Mouse (Mus musculus): Measurements from ENCODE around the gene Zbtb16. TPM values are rescaled to one million over a fixed set of nuclear protein-coding genes. Genes with fewer than 3 reads are reported as not detected.

Gene Zbtb16
- polyA plus RNA-seq, 1 experiment from 2014 or later: 6.8 TPM

- H3K4me3 ChIP-seq: no peak overlapping the region
- peaks cover 16% of the 10 kb centered on the region for H3K4me1 ChIP-seq (replicated peaks)
- H3K9ac ChIP-seq: no peak overlapping the region
- 81% methylated on average over 5 of the region's 5 CpGs for WGBS
- H3K27me3 ChIP-seq: no peaks in the 10 kb centered on the region
- H3K9me3 ChIP-seq: no peaks in the 10 kb centered on the region
- no peak overlapping the region for H3K4me2 ChIP-seq
- no peaks in the 10 kb centered on the region for H3K36me3 ChIP-seq
- H3K27ac ChIP-seq (replicated peaks): no peak overlapping the region
- ATAC-seq (ENCODE audit: low FRiP score, low read depth): no peak
Measured at GRCm38 (mm10) chr9:48745347-48746119, 90.5 kb downstream of the Zbtb16 start.

DNA sequence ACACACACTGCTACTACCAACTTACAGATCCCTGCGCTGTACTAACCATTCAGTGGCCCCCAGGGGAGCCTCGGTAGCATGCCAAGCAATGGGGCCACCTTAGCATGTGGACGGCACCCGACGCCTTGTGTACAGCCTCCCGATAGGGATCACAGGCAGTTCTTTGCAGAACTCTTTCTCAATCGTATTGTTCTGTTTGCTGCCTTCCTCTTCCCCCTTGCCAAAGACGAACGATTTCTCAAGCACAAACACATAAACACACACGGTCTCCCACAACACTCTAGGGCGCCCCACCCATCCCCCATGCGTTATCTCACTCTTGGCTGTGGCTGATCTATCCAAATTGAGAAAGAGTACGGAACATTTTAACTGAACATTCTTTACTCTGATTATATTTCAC lies 91.1 kb downstream of the Zbtb16 start:
- Histone ChIP-seq H3K27ac (replicated peaks) (no peak overlapping the region), H3K27me3 (no peaks in the 10 kb centered on the region), H3K9me3 (no peaks in the 10 kb centered on the region), H3K36me3 (no peaks in the 10 kb centered on the region), H3K4me1 (replicated peaks) (peaks cover 22% of the 10 kb centered on the region), H3K4me3 (no peak overlapping the region), H3K9ac (no peak overlapping the region), H3K4me2 (no peak overlapping the region)
- WGBS: 88% methylated on average over 13 of the region's 13 CpGs
- no peak for ATAC-seq (ENCODE audit: low FRiP score, low read depth)

GRCm38 (mm10) chr9:48744451-48744850 lies 91.6 kb downstream of the Zbtb16 start:
- Histone ChIP-seq H3K4me3 (no peak overlapping the region), H3K4me2 (no peak overlapping the region), H3K27ac (replicated peaks) (no peak overlapping the region), H3K9me3 (no peaks in the 10 kb centered on the region), H3K4me1 (replicated peaks) (peaks cover 27% of the 10 kb centered on the region), H3K36me3 (no peaks in the 10 kb centered on the region), H3K9ac (no peak overlapping the region), H3K27me3 (no peaks in the 10 kb centered on the region)
- no peak for ATAC-seq (ENCODE audit: low FRiP score, low read depth)
- 86% methylated on average over 6 of the region's 6 CpGs for WGBS

DNA sequence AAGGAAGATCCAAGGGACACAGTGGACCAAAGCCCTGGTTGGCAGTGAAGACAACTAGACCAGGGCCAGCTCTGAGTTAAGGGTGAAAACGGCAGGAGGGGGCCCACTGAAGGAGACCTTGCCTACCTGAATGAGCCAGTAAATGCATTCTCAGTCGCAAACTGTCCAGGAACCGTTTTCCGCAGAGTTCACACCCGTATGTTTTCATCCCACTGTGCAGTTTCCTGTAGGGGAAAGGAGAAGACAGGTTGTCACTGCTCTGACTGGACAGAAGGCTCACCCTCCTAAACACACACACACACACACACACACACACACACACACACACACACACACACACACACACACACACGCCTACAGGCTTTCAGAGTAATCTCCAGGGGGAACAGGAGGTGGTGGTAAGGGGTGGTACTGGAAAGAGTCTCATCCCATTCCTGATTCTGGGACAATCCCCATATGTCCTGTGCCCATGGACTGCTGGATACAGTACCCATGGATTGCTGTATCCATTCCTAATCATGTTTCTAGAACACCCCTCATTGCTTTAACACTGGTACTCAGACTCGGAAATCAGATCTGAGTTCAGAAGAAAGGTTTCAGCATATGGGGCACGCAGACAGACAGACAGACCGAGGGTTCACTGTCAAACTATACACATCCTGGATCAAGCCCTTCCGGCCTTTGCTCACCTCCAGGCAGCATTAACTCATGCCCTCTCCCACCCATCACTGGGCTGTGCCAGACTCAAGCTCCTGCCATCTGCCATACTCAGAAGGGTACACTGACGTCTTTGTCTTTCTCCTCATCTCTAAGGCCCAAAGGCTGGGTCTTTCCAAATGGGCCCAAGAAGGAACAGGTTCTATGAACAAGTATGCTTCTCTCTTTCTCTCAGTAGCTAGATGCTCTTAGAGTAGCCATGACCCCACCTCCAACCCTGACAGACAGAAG lies 92.4 kb downstream of the Zbtb16 start:
- no peaks in the 10 kb centered on the region for H3K27me3 ChIP-seq
- no peak overlapping the region for H3K4me3 ChIP-seq
- 89% methylated on average over 11 of the region's 11 CpGs for WGBS
- no peak overlapping the region for H3K9ac ChIP-seq
- H3K9me3 ChIP-seq: no peaks in the 10 kb centered on the region
- peaks cover 34% of the 10 kb centered on the region for H3K4me1 ChIP-seq (replicated peaks)
- no peak overlapping the region for H3K4me2 ChIP-seq
- H3K27ac ChIP-seq (replicated peaks): no peak overlapping the region
- no peaks in the 10 kb centered on the region for H3K36me3 ChIP-seq
- no peak for ATAC-seq (ENCODE audit: low FRiP score, low read depth)

- H3K27ac ChIP-seq (replicated peaks): no peak overlapping the region
- no peak overlapping the region for H3K9ac ChIP-seq
- no peak overlapping the region for H3K4me2 ChIP-seq
- no peak for ATAC-seq (ENCODE audit: low FRiP score, low read depth)
- no peaks in the 10 kb centered on the region for H3K36me3 ChIP-seq
- peaks cover 43% of the 10 kb centered on the region for H3K4me1 ChIP-seq (replicated peaks)
- H3K4me3 ChIP-seq: no peak overlapping the region
- H3K27me3 ChIP-seq: no peaks in the 10 kb centered on the region
- H3K9me3 ChIP-seq: no peaks in the 10 kb centered on the region
- WGBS: 98% methylated on average over 7 of the region's 7 CpGs
Measured at GRCm38 (mm10) chr9:48742150-48742549, 93.9 kb downstream of the Zbtb16 start.

- Histone ChIP-seq H3K4me3 (no peak overlapping the region), H3K27me3 (no peaks in the 10 kb centered on the region), H3K9ac (no peak overlapping the region), H3K9me3 (no peaks in the 10 kb centered on the region), H3K27ac (replicated peaks) (no peak overlapping the region), H3K4me2 (no peak overlapping the region), H3K4me1 (replicated peaks) (peaks cover 49% of the 10 kb centered on the region), H3K36me3 (no peaks in the 10 kb centered on the region)
- 94% methylated on average over 14 of the region's 14 CpGs for WGBS
- ATAC-seq (ENCODE audit: low FRiP score, low read depth): no peak
Measured at GRCm38 (mm10) chr9:48741433-48742077, 94.5 kb downstream of the Zbtb16 start.

DNA sequence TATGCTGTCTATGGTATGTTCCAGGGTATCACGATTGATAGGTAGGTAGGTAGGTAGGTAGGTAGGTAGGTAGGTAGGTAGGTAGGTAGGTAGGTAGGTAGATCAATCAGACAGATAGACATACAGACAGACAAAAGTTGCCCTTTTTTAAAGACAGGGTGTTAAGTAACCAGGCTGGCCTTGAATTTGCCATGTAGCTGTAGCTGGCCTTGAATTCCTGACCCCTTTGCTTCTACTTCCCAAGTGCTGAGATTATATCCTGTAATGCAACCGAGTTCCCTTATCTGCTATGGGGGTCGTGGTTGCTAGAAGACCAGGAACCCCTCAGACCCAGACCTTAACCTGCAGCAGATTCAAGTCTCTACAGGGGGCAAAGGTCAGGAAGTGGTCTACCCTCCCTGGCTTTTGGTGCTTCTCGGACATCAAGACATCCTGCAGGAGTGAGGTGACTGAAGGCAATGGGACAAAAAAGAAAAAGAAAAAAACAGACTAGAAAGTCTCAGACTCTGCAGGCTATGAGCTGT lies 95.2 kb downstream of the Zbtb16 start:
- Histone ChIP-seq H3K27ac (replicated peaks) (peak overlapping the region; percentile 79), H3K4me1 (replicated peaks) (peaks cover 56% of the 10 kb centered on the region)
- WGBS: 89% methylated on average over 4 of the region's 4 CpGs

GRCm38 (mm10) chr9:48740098-48740505 lies 95.9 kb downstream of the Zbtb16 start:
- peak overlapping the region; percentile 28 for H3K4me2 ChIP-seq
- H3K27ac ChIP-seq (replicated peaks): peak overlapping the region; percentile 79

More for the DNA sequence above, 95.2 kb downstream of the Zbtb16 start:
- Histone ChIP-seq H3K4me3 (no peak overlapping the region), H3K27me3 (no peaks in the 10 kb centered on the region), H3K9me3 (no peaks in the 10 kb centered on the region), H3K36me3 (no peaks in the 10 kb centered on the region), H3K4me2 (no peak overlapping the region), H3K9ac (no peak overlapping the region)
- no peak for ATAC-seq (ENCODE audit: low FRiP score, low read depth)

DNA sequence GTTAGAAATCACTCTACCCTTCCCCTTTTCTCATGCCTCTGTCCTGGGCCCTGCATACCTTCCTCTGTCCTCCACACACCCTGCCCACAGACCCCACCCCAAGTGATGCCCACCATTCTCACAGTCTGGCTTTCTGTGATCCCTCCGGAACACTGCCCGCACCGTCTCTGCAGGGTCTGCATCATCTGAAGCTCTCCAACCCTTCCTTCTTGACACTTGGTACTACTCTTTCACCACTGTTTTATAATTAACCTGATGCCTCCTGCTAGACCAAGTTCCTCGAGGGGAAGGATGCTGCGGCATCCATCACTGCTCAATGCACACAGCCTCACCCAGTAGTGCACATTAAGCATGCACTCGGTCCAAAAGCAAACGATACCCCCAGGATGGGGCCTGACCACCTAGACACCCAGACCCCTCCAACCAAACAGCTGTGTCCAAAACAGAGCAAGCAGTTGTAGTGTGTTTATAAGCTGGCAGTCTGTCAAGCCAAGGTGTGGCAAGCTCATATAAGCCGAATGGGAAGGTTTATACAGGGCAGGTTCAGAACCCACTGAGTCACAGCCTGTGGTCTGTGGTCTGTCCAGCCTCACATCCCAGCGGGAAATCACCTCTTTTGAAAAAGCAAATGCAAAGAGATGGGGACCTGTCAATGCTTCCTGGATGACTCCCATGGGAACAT lies 97.1 kb downstream of the Zbtb16 start:
- Histone ChIP-seq H3K9me3 (no peaks in the 10 kb centered on the region), H3K4me1 (replicated peaks) (peaks cover 65% of the 10 kb centered on the region), H3K27me3 (no peaks in the 10 kb centered on the region), H3K27ac (replicated peaks) (no peak overlapping the region), H3K4me2 (no peak overlapping the region), H3K9ac (no peak overlapping the region), H3K36me3 (no peaks in the 10 kb centered on the region), H3K4me3 (no peak overlapping the region)
- ATAC-seq (ENCODE audit: low FRiP score, low read depth): no peak
- 69% methylated on average over 9 of the region's 9 CpGs for WGBS

More at GRCm38 (mm10) chr9:48740098-48740505, 95.9 kb downstream of the Zbtb16 start:
- ATAC-seq (ENCODE audit: low FRiP score, low read depth): peak; percentile 89
- no peaks in the 10 kb centered on the region for H3K36me3 ChIP-seq
- no peaks in the 10 kb centered on the region for H3K9me3 ChIP-seq
- H3K27me3 ChIP-seq: no peaks in the 10 kb centered on the region
- H3K4me1 ChIP-seq (replicated peaks): peaks cover 63% of the 10 kb centered on the region
- WGBS: 16% methylated on average over 11 of the region's 11 CpGs
- no peak overlapping the region for H3K4me3 ChIP-seq
- 0 out of 2 replicates have a peak overlapping the region, but pooled peaks have one; percentile 6 for H3K9ac ChIP-seq

DNA sequence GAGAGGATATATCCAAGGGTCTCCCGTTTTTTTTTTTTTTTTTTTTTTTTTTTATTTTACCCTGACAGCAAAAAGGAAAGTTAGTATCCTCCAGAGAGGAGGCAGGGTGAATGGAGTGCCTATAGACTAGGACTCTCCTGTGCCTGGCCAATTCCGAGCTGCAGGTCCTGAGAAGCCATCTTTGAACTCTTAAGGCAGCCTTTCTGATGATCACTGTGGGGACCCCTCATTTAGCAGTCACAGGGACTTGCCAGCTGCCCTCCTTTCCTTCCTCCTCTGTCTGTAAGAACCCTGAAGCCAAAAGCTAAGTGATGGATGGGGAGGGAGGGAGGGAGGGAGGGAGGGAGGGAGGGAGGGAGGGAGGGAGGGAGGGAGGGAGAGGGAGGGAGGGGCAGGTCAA lies 98.1 kb downstream of the Zbtb16 start:
- Histone ChIP-seq H3K9me3 (no peaks in the 10 kb centered on the region), H3K9ac (no peak overlapping the region), H3K27ac (replicated peaks) (peak overlapping the region; percentile 74), H3K4me2 (peak overlapping the region; percentile 39), H3K4me3 (no peak overlapping the region), H3K36me3 (no peaks in the 10 kb centered on the region), H3K27me3 (no peaks in the 10 kb centered on the region), H3K4me1 (replicated peaks) (peaks cover 74% of the 10 kb centered on the region)
- WGBS: 40% methylated on average over 2 of the region's 2 CpGs
- ATAC-seq (ENCODE audit: low FRiP score, low read depth): no peak

DNA sequence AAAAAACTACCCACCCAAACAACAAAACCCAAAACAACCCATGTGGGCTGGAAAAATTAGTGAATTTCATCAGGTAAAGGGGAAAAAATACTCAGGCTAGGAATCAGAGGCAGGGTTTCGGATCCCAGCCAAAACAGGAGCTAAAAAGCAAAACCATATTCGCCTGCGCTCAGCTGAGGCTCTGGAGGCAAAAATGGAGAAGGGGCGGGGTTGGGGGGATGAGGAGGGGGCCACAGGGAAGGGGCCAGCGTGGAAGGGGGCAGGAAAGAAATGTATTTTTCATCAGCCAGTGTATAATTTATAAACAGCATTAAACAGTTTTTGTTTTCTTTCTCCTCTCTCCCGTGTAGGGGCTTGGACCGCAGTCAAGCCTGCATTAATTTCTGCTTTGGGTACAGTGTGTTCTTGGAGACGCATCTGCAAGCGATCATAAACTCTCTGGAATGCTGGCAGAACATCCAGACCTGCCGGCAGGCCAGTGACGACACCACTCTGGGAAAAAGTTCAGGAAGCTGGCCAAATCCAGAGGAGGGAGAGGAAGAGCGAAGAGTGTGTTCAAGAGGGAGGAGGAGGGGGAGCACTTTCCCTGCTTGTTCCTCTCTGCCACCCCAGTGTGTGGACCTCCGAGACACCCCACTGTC lies 98.7 kb downstream of the Zbtb16 start:
- H3K36me3 ChIP-seq: no peaks in the 10 kb centered on the region
- peak overlapping the region; percentile 39 for H3K4me2 ChIP-seq
- H3K27me3 ChIP-seq: no peaks in the 10 kb centered on the region
- H3K4me1 ChIP-seq (replicated peaks): peaks cover 77% of the 10 kb centered on the region
- H3K9me3 ChIP-seq: no peaks in the 10 kb centered on the region
- no peak overlapping the region for H3K4me3 ChIP-seq
- H3K27ac ChIP-seq (replicated peaks): peak overlapping the region; percentile 74
- H3K9ac ChIP-seq: no peak overlapping the region; the same call in 1 of the 2 replicates
- 0 out of 2 replicates have a peak, but pooled peaks have one; percentile 21 for ATAC-seq (ENCODE audit: low FRiP score, low read depth)
- WGBS: 26% methylated on average over 13 of the region's 13 CpGs

All from hindbrain, embryonic 15.5 days (tissue).